Mouse (Mus musculus): Measurements from ENCODE around the gene Dnajc7. TPM values are rescaled to one million over a fixed set of nuclear protein-coding genes. Genes with fewer than 3 reads are reported as not detected.
"Not testable (repeated sequence)": the region's sequence is repeated elsewhere in the genome, so short reads cannot be mapped to it uniquely, and the experiment has no call there.

Dnajc7 gene
- total RNA-seq, 2 experiments from 2014 or later = 93.5 to 103 TPM

GRCm38 (mm10) chr11:100561748-100562147 lies 58.2 kb downstream of the Dnajc7 start:
- ATAC-seq (replicated peaks; ENCODE audit: low FRiP score, poor library complexity, severe bottlenecking) = no peak

- no peak for ATAC-seq (replicated peaks; ENCODE audit: low FRiP score, poor library complexity, severe bottlenecking)
Observed at GRCm38 (mm10) chr11:100559476-100559875, 60.5 kb downstream of the Dnajc7 start.

- no peak for ATAC-seq (replicated peaks; ENCODE audit: low FRiP score, poor library complexity, severe bottlenecking)
Observed at GRCm38 (mm10) chr11:100557563-100557962, 62.4 kb downstream of the Dnajc7 start.

- ATAC-seq (replicated peaks; ENCODE audit: low FRiP score, poor library complexity, severe bottlenecking) = no peak
Observed at GRCm38 (mm10) chr11:100555583-100555982, 64.4 kb downstream of the Dnajc7 start.

- no peak for ATAC-seq (replicated peaks; ENCODE audit: low FRiP score, poor library complexity, severe bottlenecking)
Observed at GRCm38 (mm10) chr11:100552842-100553241, 67.1 kb downstream of the Dnajc7 start.

- no peak for ATAC-seq (replicated peaks; ENCODE audit: low FRiP score, poor library complexity, severe bottlenecking)
Observed at GRCm38 (mm10) chr11:100550101-100550500, 69.9 kb downstream of the Dnajc7 start.

GRCm38 (mm10) chr11:100549466-100549865 lies 70.5 kb downstream of the Dnajc7 start:
- ATAC-seq (replicated peaks; ENCODE audit: low FRiP score, poor library complexity, severe bottlenecking) = no peak

- no peak for ATAC-seq (replicated peaks; ENCODE audit: low FRiP score, poor library complexity, severe bottlenecking)
Observed at GRCm38 (mm10) chr11:100548141-100548540, 71.8 kb downstream of the Dnajc7 start.

GRCm38 (mm10) chr11:100546955-100547354 lies 73.0 kb downstream of the Dnajc7 start:
- no peak for ATAC-seq (replicated peaks; ENCODE audit: low FRiP score, poor library complexity, severe bottlenecking)

GRCm38 (mm10) chr11:100545746-100546085 lies 74.3 kb downstream of the Dnajc7 start:
- ATAC-seq (replicated peaks; ENCODE audit: low FRiP score, poor library complexity, severe bottlenecking) = no peak

GRCm38 (mm10) chr11:100544832-100545745 lies 74.9 kb downstream of the Dnajc7 start, which contains the start of gene Ttc25:
Ttc25 (plus strand) TSS chr11:100545607.
- peak; percentile 96 for ATAC-seq (replicated peaks; ENCODE audit: low FRiP score, poor library complexity, severe bottlenecking)

- ATAC-seq (replicated peaks; ENCODE audit: low FRiP score, poor library complexity, severe bottlenecking) = no peak
Observed at GRCm38 (mm10) chr11:100541577-100541976, 78.4 kb downstream of the Dnajc7 start.

- no peak for ATAC-seq (replicated peaks; ENCODE audit: low FRiP score, poor library complexity, severe bottlenecking)
Observed at GRCm38 (mm10) chr11:100540966-100541365, 79.0 kb downstream of the Dnajc7 start.

GRCm38 (mm10) chr11:100536466-100536865 lies 83.5 kb downstream of the Dnajc7 start:
- ATAC-seq (replicated peaks; ENCODE audit: low FRiP score, poor library complexity, severe bottlenecking) = no peak

- no peak for ATAC-seq (replicated peaks; ENCODE audit: low FRiP score, poor library complexity, severe bottlenecking)
Observed at GRCm38 (mm10) chr11:100535996-100536395, 84.0 kb downstream of the Dnajc7 start.

- ATAC-seq (replicated peaks; ENCODE audit: low FRiP score, poor library complexity, severe bottlenecking) = not testable (repeated sequence)
Observed at GRCm38 (mm10) chr11:100534821-100535220, 85.1 kb downstream of the Dnajc7 start.

GRCm38 (mm10) chr11:100534411-100534810 lies 85.6 kb downstream of the Dnajc7 start:
- ATAC-seq (replicated peaks; ENCODE audit: low FRiP score, poor library complexity, severe bottlenecking) = not testable (repeated sequence)

- no peak for ATAC-seq (replicated peaks; ENCODE audit: low FRiP score, poor library complexity, severe bottlenecking)
Observed at GRCm38 (mm10) chr11:100533871-100534270, 86.1 kb downstream of the Dnajc7 start.

Measured in erythroid progenitor cell, adult 5-6 weeks (primary cell).